Mouse (Mus musculus): ENCODE results near the gene Gm7247. TPM values are rescaled to one million over a fixed set of nuclear protein-coding genes. Genes with fewer than 3 reads are reported as not detected.

Gm7247 gene
- not detected in 2 replicates for polyA plus RNA-seq (2012; rRNA removed)

DNA sequence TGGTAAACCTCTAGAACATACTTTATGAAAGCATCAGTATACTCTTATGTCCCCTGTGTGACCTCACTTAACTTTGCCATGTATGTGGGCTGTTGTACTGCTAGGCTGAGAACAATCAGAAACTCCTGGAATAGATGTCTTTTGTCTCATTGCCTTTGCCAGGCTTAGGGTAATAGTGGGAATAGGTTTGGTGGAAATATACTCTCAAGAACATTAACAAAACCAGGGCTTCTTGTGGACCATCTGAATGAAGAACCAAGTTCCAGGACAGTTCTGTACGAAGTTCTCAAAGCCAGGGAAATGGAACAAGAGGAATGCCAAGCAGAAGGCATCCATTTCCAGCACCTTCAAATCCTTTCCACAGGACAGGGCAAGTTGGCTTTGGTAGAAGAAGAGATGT, at the start of gene Gm7247:
Gene Gm7247 (plus strand): TSS at position 301 of the 400 bp plus-strand sequence.

DNA sequence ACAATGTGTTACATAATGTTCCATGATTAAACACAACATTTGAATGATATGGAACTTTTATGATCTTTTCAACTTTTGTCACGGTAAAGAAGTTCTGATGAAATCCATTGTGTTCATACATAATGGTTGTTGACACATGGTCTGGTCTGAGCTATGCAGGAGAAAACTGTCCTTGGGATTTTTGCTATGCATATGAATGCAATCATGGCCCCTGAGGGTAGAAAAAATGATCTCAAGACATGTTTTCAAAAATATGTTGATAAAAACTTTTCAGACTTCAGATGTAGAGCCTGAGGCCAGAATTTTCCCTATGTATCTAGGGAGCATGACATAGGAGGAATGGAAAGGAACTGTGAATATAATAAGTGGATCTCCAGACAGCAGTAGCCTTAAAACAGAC, 49.0 kb downstream of the Gm7247 start, which contains the start of gene Vmn2r88:
Gene Vmn2r88 (plus strand): TSS at position 301 of the 400 bp plus-strand sequence.

GRCm38 (mm10) chr14:51451557-51451956, 90.0 kb downstream of the Gm7247 start, which contains the start of gene Vmn2r89:
Gene Vmn2r89 (plus strand): TSS chr14:51451857.

DNA sequence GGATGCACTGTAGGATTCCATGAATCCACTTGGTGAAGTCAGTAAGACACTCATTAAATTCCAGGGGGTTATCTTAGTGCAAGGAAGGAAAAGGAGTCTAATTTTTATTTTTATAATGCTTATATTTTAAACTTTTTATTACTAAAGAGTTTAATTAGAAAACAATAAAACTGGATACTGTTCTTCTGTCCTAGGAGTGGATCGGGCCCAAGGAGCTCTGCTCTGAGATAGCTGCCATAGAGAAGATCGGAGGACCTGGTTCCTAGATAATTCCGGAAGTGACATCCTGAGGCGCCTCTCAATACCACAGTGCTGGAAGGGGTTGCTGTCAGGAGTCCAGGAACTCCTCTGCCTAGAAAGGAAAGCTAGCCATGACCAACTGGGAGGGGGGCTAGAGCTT, 190.9 kb downstream of the Gm7247 start, which contains the start of gene Gm5622:
Gene Gm5622 (plus strand): TSS at position 301 of the 400 bp plus-strand sequence.

DNA sequence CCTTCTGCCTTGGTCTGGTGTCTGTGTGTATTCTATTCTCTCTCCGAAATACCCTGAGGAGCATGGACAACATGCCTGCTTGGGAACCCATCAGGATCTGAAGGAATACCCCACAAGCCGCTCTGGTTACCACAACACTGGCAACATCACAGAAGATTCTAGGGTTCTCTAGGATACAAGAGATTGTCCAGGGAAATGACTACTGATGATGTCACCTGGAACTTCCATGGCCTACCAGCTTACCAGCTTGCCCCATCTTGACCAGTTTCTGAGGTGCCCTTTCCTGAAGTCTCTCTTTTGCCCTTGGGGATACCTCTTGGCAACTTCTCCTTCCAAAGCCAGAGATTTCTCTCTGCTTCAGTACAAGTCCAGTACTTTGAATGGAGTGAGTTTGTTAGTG, 212.4 kb downstream of the Gm7247 start, which contains the start of gene Gm17175:
Gene Gm17175 (minus strand): TSS at position 101 of the 400 bp plus-strand sequence.

GRCm38 (mm10) chr14:51592039-51592438, 230.5 kb downstream of the Gm7247 start, which contains the start of gene Gm17174:
Gene Gm17174 (minus strand): TSS chr14:51592139.

DNA sequence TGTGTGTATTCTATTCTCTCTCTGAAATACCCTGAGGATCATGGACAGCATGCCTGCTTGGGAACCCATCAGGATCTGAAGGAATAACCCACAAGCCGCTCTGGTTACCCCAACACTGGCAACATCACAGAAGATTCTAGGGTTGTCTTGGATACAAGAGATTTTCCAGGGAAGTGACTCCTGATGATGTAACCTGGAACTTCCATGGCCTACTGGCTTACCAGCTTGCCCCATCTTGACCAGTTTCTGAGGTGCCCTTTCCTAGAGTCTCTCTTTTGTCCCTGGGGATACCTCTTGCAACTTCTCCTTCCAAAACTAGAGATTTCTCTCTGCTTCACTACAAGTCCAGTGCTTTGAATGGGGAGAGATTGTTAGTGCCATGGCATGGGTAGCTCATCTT, 249.7 kb downstream of the Gm7247 start, which contains the start of gene Gm17078:
Gene Gm17078 (minus strand): TSS at position 101 of the 400 bp plus-strand sequence.

Other genes starting within 250 kb of the Gm7247 start
- gene Eddm3b, start 247.3 kb upstream of the Gm7247 start, polyA plus RNA-seq (2012; rRNA removed) = not detected in 2 replicates
- 2.6 and 4.4 TPM in 2 replicates for gene Rnase6, start 237.8 kb upstream of the Gm7247 start, polyA plus RNA-seq (2012; rRNA removed)
- 0.93 and 816 TPM in 2 replicates for gene Rnase1, start 215.0 kb upstream of the Gm7247 start, polyA plus RNA-seq (2012; rRNA removed)
- 0.28 and 0.32 TPM in 2 replicates for gene Rnase2b, start 199.5 kb upstream of the Gm7247 start, polyA plus RNA-seq (2012; rRNA removed)
- gene Ang2, start 162.6 kb upstream of the Gm7247 start, polyA plus RNA-seq (2012; rRNA removed) = not detected in 2 replicates
- not detected in 2 replicates for gene Ear14, start 158.4 kb upstream of the Gm7247 start, polyA plus RNA-seq (2012; rRNA removed)
- gene Rnase2a, start 105.6 kb upstream of the Gm7247 start, polyA plus RNA-seq (2012; rRNA removed) = not detected in 2 replicates
- gene Vmn2r88, start 49.1 kb downstream of the Gm7247 start, polyA plus RNA-seq (2012; rRNA removed) = not detected in 2 replicates
- not detected in 2 replicates for gene Vmn2r89, start 90.1 kb downstream of the Gm7247 start, polyA plus RNA-seq (2012; rRNA removed)
- not detected in 2 replicates for gene Gm5622, start 191.0 kb downstream of the Gm7247 start, polyA plus RNA-seq (2012; rRNA removed)
- gene Gm17175, start 212.3 kb downstream of the Gm7247 start, polyA plus RNA-seq (2012; rRNA removed) = not detected in 2 replicates
- not detected in 2 replicates for gene Gm17174, start 230.4 kb downstream of the Gm7247 start, polyA plus RNA-seq (2012; rRNA removed)
- gene Gm17078, start 249.6 kb downstream of the Gm7247 start, polyA plus RNA-seq (2012; rRNA removed) = not detected in 2 replicates